Mouse (Mus musculus) embryonic facial prominence, embryonic 11.5 days (tissue): Measurements from ENCODE around the gene Mthfsd. TPM values are rescaled to one million over a fixed set of nuclear protein-coding genes. Genes with fewer than 3 reads are reported as not detected.

Experiments
- ATAC-seq: fragments of 200-750 bp; cut with Nextera tagmentation; replicated peaks from 2 replicates; pipeline ENCODE4 v1.8.0; 2017; ENCODE audit warnings: low read depth; ENCODE audit not compliant: insufficient number of reproducible peaks, low FRiP score, low TSS enrichment
- DNase-seq: peaks from one replicate; pipeline ENCODE4 v3.0.0-alpha.2; 2015; ENCODE audit warnings: low spot score
- H3K27ac ChIP-seq: fragments of 300-500 bp; sonication (generic); replicated peaks from 2 replicates; pipeline ENCODE4 v1.5.1; 2014; ENCODE audit warnings: mild to moderate bottlenecking, low read depth, low read length, control low read depth
- H3K27me3 ChIP-seq: fragments of 300-500 bp; sonication (generic); 2 replicates; pipeline ENCODE4 v1.6.1; 2014; ENCODE audit warnings: mild to moderate bottlenecking, low read length, moderate library complexity, mixed read lengths; ENCODE audit not compliant: control insufficient read depth, insufficient read depth
- H3K36me3 ChIP-seq: fragments of 300-500 bp; sonication (generic); replicated peaks from 2 replicates; pipeline ENCODE4 v1.6.1; 2014; ENCODE audit warnings: low read depth, mild to moderate bottlenecking, low read length, moderate library complexity, mixed read lengths; ENCODE audit not compliant: control insufficient read depth, insufficient read depth
- H3K4me1 ChIP-seq: fragments of 300-500 bp; sonication (generic); 2 replicates; pipeline ENCODE4 v1.6.1; 2014; ENCODE audit warnings: low read length, mixed read lengths; ENCODE audit not compliant: control insufficient read depth, insufficient read depth
- H3K4me2 ChIP-seq: fragments of 300-500 bp; sonication (generic); 2 replicates; pipeline ENCODE4 v1.6.1; 2014; ENCODE audit warnings: low read depth, mild to moderate bottlenecking, control low read depth, low read length, moderate library complexity
- H3K4me3 ChIP-seq: fragments of 300-500 bp; sonication (generic); 2 replicates; pipeline ENCODE4 v1.5.1; 2014; ENCODE audit warnings: low read depth, low read length, control low read depth
- H3K9ac ChIP-seq: fragments of 300-500 bp; sonication (generic); replicated peaks from 2 replicates; pipeline ENCODE4 v1.6.1; 2014; ENCODE audit warnings: mild to moderate bottlenecking, control low read depth, low read length
- H3K9me3 ChIP-seq: fragments of 300-500 bp; sonication (generic); replicated peaks from 2 replicates; pipeline ENCODE4 v1.6.1; 2016; ENCODE audit warnings: mild to moderate bottlenecking, low read length, inconsistent platforms, mixed read lengths; ENCODE audit not compliant: control insufficient read depth
- WGBS: fragments of 180-500 bp; shearing (Covaris S2); extraction: QIAGEN DNeasy Blood & Tissue Kit; methylation state at CpG from one replicate; pipeline ENCODE4 v1.1.7; 2014; 5-methylcytosine and 5-hydroxymethylcytosine counted together
- polyA plus RNA-seq: library from polyadenylated mRNA; unstranded; fragments of >200 nt; fragmentation: Nextera tagmentation; extraction: Ambion mirVana; gene quantifications from 2 replicates; pipeline ENCODE4 v1.2.1, GENCODE M21; 2014

Gene Mthfsd
- polyA plus RNA-seq, 1 experiment from 2014 or later, result 50.0 TPM

GRCm38 (mm10) chr8:121134102-121134501, 25.9 kb upstream of the Mthfsd start:
- ATAC-seq (0 out of 2 replicates have a peak, but pooled peaks have one; percentile 24), DNase-seq (no peak)
- Histone ChIP-seq H3K9ac (no peak overlapping the region), H3K27me3 (peaks cover 13% of the 10 kb centered on the region), H3K36me3 (no peaks in the 10 kb centered on the region), H3K27ac (no peak overlapping the region), H3K4me1 (no peaks in the 10 kb centered on the region; the same call in 1 of the 2 replicates), H3K4me2 (no peak overlapping the region), H3K4me3 (no peak overlapping the region), H3K9me3 (0 out of 2 replicates have a peak, but pooled peaks cover 2% of the 10 kb centered on the region)
- 90% methylated on average over 10 of the region's 10 CpGs for WGBS

GRCm38 (mm10) chr8:121132961-121133513, 24.8 kb upstream of the Mthfsd start:
- H3K4me3 ChIP-seq, result no peak overlapping the region
- 51% methylated on average over 5 of the region's 5 CpGs for WGBS
- no peak overlapping the region for H3K4me2 ChIP-seq
- H3K9ac ChIP-seq, result no peak overlapping the region
- peaks cover 7% of the 10 kb centered on the region for H3K4me1 ChIP-seq
- H3K27ac ChIP-seq, result no peak overlapping the region
- H3K27me3 ChIP-seq, result peaks cover 22% of the 10 kb centered on the region
- no peaks in the 10 kb centered on the region for H3K36me3 ChIP-seq
- DNase-seq, result no peak
- H3K9me3 ChIP-seq, result 0 out of 2 replicates have a peak, but pooled peaks cover 2% of the 10 kb centered on the region
- ATAC-seq, result no peak

DNA sequence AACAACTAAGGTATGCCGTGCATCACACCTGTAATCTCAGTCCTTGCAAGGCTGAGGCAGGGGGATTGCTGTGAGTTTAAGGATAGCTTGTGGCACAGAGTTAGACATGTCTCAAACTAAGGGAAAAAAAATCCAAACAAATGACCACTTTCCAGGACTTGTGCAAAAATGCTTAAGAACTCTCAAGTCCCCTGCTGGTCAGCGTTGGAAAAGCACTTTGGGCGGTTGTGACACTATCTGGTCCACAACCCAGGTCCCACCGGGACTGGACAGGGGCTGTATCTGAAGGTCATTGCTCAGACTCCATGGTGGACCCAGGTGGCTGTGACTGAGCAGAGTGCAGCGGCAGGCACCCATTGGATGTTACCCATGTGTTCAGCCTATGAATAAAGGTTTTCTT, 22.3 kb upstream of the Mthfsd start:
- WGBS, result 26% methylated on average over 5 of the region's 5 CpGs
- no peak overlapping the region for H3K9ac ChIP-seq

GRCm38 (mm10) chr8:121129265-121129940, 21.2 kb upstream of the Mthfsd start:
- Histone ChIP-seq H3K9me3 (no peaks in the 10 kb centered on the region), H3K27ac (no peak overlapping the region), H3K27me3 (peaks cover 53% of the 10 kb centered on the region), H3K9ac (peak overlapping the region; percentile 59; the same call in 1 of the 2 replicates), H3K4me3 (peak overlapping the region; percentile 32; the same call in 1 of the 2 replicates), H3K36me3 (no peaks in the 10 kb centered on the region), H3K4me2 (no peak overlapping the region; the same call in 1 of the 2 replicates), H3K4me1 (peaks cover 15% of the 10 kb centered on the region)
- no peak for ATAC-seq
- 16% methylated on average over 16 of the region's 16 CpGs for WGBS
- peak; percentile 5 for DNase-seq

More for the DNA sequence above, 22.3 kb upstream of the Mthfsd start:
- H3K36me3 ChIP-seq, result no peaks in the 10 kb centered on the region
- H3K9me3 ChIP-seq, result no peaks in the 10 kb centered on the region
- peaks cover 46% of the 10 kb centered on the region for H3K27me3 ChIP-seq
- no peak overlapping the region for H3K27ac ChIP-seq
- ATAC-seq (no peak), DNase-seq (peak; percentile 77)
- H3K4me2 ChIP-seq, result no peak overlapping the region
- peaks cover 12% of the 10 kb centered on the region for H3K4me1 ChIP-seq
- H3K4me3 ChIP-seq, result no peak overlapping the region

DNA sequence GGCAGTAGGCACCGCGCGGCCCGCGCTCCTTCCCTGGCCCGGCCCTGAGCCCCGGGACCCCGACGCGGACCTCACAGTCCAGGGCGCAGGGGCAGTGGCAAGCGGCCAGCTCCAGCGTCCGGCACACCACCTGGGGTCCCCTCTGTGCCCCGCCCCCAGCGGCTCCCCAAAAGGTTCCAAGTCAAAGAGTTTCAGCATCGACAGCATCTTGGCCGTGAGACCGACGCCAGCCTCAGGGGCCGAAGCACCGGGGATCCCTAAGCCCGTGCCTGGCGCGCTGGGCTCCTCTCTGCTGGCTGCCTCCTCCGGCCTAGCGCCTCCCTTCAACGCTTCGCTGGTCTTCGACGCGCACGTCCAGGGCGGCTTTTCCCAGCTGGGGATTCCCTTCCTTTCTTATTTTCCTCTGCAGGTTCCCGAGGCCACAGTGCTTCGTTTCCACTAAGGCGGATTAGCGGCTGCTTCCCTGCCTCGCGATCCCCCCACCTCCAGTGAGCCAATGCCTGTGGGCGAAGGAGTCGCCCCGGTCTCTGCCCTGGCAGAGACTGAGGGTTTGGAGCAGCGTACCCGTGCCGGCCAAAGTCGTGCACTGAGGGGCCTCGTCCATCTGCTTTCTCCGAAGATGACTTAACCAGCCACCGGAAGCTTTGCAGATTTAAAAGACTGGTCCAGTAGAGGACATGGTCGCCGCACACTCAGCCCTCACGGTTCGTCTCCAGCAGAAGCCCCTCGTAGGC, 20.5 kb upstream of the Mthfsd start:
- Histone ChIP-seq H3K4me1 (peaks cover 15% of the 10 kb centered on the region), H3K4me2 (peak overlapping the region; percentile 51), H3K9me3 (no peaks in the 10 kb centered on the region), H3K27ac (0 out of 2 replicates have a peak overlapping the region, but pooled peaks have one; percentile 35), H3K27me3 (peaks cover 55% of the 10 kb centered on the region), H3K9ac (peak overlapping the region; percentile 59), H3K36me3 (no peaks in the 10 kb centered on the region), H3K4me3 (peak overlapping the region; percentile 32)
- 2% methylated on average over 55 of the region's 55 CpGs for WGBS
- no peak for ATAC-seq
- DNase-seq, result peak; percentile 35

DNA sequence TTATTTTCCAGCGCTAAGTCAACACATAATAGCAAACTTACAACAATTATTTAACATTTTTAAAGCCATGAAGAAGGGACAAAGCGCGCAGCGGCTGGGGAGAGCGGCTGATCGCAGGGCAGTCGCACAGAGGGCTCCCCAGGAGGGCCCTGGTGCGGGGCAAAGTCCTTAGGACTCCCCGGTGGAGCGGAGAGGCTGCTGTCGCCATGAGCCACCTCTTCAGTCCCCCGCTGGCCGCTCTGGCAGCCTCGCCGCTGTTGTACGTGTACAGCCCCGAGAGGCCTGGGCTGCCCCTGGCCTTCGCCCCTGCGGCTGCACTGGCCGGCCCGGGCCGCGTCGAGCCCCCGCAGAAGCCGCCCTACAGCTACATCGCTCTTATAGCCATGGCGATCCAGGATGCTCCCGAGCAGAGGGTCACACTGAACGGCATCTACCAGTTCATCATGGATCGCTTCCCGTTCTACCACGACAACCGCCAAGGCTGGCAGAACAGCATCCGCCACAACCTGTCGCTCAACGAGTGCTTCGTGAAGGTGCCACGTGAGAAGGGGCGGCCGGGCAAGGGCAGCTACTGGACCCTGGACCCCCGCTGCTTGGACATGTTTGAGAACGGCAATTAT, 19.7 kb upstream of the Mthfsd start, which contains the start of gene Foxl1:
Gene Foxl1 (plus strand): TSS at position 185 of the 620 bp plus-strand sequence.
- DNase-seq, result peak; percentile 40
- WGBS, result under 1% methylated on average over 43 of the region's 43 CpGs
- peak within 1 kb of the TSS; percentile 32 for H3K4me3 ChIP-seq
- no peak for ATAC-seq
- peaks cover 63% of the 10 kb centered on the region for H3K27me3 ChIP-seq
- H3K4me1 ChIP-seq, result peaks cover 15% of the 10 kb centered on the region
- peak within 1 kb of the TSS; percentile 59 for H3K9ac ChIP-seq
- H3K9me3 ChIP-seq, result no peaks in the 10 kb centered on the region
- no peaks in the 10 kb centered on the region for H3K36me3 ChIP-seq
- H3K27ac ChIP-seq, result peak within 1 kb of the TSS; percentile 44
- peak within 1 kb of the TSS; percentile 51 for H3K4me2 ChIP-seq

DNA sequence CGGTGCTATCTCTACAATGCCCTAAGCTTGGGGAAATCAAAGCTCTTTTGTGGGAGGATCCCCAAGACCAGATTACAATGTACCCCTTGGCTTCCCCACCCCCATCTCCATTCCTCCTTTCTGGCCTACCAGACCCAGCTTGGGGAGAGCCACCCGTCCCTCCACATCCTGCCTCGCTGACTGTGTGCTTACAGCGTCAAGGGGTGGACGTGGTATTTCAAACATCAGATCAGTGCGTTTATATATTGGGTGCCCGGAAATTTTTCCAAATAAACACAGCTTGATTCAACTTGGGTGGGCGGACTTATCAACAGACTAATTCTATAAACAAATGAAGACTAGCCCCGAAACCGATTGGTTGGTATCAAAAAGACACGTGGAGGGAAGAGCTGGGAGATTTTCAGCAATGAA, 19.1 kb upstream of the Mthfsd start:
- Histone ChIP-seq H3K27ac (0 out of 2 replicates have a peak overlapping the region, but pooled peaks have one; percentile 44), H3K9me3 (no peaks in the 10 kb centered on the region), H3K4me2 (no peak overlapping the region)

More for the DNA sequence above, 19.1 kb upstream of the Mthfsd start:
- 2% methylated on average over 11 of the region's 11 CpGs for WGBS
- no peak overlapping the region; the same call in 1 of the 2 replicates for H3K4me3 ChIP-seq
- peaks cover 69% of the 10 kb centered on the region for H3K27me3 ChIP-seq
- H3K36me3 ChIP-seq, result no peaks in the 10 kb centered on the region
- ATAC-seq (no peak), DNase-seq (peak; percentile 62)
- peaks cover 15% of the 10 kb centered on the region for H3K4me1 ChIP-seq
- no peak overlapping the region for H3K9ac ChIP-seq
